In genomic region chr14:62842976-62843375, GRCm38 (mm10) we compare ENCODE assay signal across 27 mouse cellular contexts. TPM values are rescaled to one million over a fixed set of nuclear protein-coding genes. Genes with fewer than 3 reads are reported as not detected.
DNase-seq lines count a peak whose midpoint lies in the region; ATAC-seq and TF ChIP-seq lines count a peak whose summit lies in the region.
"Had no signal": no experiment of that assay in that cellular context is flagged by ENCODE, and none has a peak within 500 bp of the region (broad histone marks: within the 10 kb centered on the region; RNA-seq: fewer than 3 reads in every experiment).

No protein-coding gene starts in this region.

- H3K4me1 ChIP-seq in forebrain, embryonic 10.5 days = peaks cover 60% of the 10 kb centered on the region
- peaks cover 2% of the 10 kb centered on the region; the same call in 1 of the 2 replicates for H3K4me1 ChIP-seq in forebrain, embryonic 11.5 days (replicated peaks; ENCODE audit: control insufficient read depth, insufficient read depth, low read length)
- peaks cover 12% of the 10 kb centered on the region; the same call in 1 of the 2 replicates for H3K4me1 ChIP-seq in liver, postnatal 0 days (ENCODE audit: insufficient read depth)
- H3K4me1 ChIP-seq in liver, embryonic 12.5 days = peaks cover 20% of the 10 kb centered on the region
- peaks cover 48% of the 10 kb centered on the region for H3K4me1 ChIP-seq in embryonic facial prominence, embryonic 12.5 days

- H3K9ac ChIP-seq in forebrain, embryonic 11.5 days (ENCODE audit: low read length) = no peak overlapping the region
- no peak overlapping the region for H3K9ac ChIP-seq in liver, postnatal 0 days (replicated peaks)
- no peak overlapping the region for H3K9ac ChIP-seq in liver, embryonic 12.5 days
- no peak overlapping the region for H3K9ac ChIP-seq in embryonic facial prominence, embryonic 12.5 days
- H3K9ac ChIP-seq: forebrain, embryonic 13.5 days; intestine, embryonic 15.5 days; midbrain, embryonic 15.5 days; neural tube, embryonic 15.5 days; stomach, embryonic 15.5 days had no signal

- 76% methylated on average over 2 of the region's 2 CpGs for WGBS in forebrain, embryonic 10.5 days
- WGBS in forebrain, embryonic 11.5 days = 71% methylated on average over 2 of the region's 2 CpGs
- 59% methylated on average over 2 of the region's 2 CpGs for WGBS in liver, postnatal 0 days (ENCODE audit: insufficient replicate concordance)
- 45% methylated on average over 2 of the region's 2 CpGs for WGBS in liver, embryonic 12.5 days (ENCODE audit: insufficient replicate concordance)
- WGBS in embryonic facial prominence, embryonic 12.5 days = 57% methylated on average over 2 of the region's 2 CpGs

- no peaks in the 10 kb centered on the region; the same call in 1 of the 2 replicates for H3K9me3 ChIP-seq in forebrain, embryonic 10.5 days
- H3K9me3 ChIP-seq in forebrain, embryonic 11.5 days (ENCODE audit: control insufficient read depth, low read length) = no peaks in the 10 kb centered on the region; the same call in 1 of the 2 replicates
- no peaks in the 10 kb centered on the region for H3K9me3 ChIP-seq in liver, postnatal 0 days (ENCODE audit: low read length)
- H3K9me3 ChIP-seq in liver, embryonic 12.5 days (replicated peaks) = no peaks in the 10 kb centered on the region
- H3K9me3 ChIP-seq in embryonic facial prominence, embryonic 12.5 days = no peaks in the 10 kb centered on the region
- H3K9me3 ChIP-seq: forebrain, embryonic 13.5 days; heart, embryonic 13.5 days; intestine, embryonic 15.5 days; midbrain, embryonic 15.5 days; neural tube, embryonic 15.5 days; stomach, embryonic 15.5 days had no signal

- no peak for ATAC-seq in forebrain, embryonic 11.5 days (replicated peaks; ENCODE audit: low FRiP score)
- ATAC-seq in liver, postnatal 0 days = no peak
- no peak for ATAC-seq in liver, embryonic 12.5 days
- no peak for ATAC-seq in embryonic facial prominence, embryonic 12.5 days (ENCODE audit: insufficient number of reproducible peaks, insufficient read depth, low FRiP score, low TSS enrichment)
- ATAC-seq: forebrain, embryonic 13.5 days; hindbrain, postnatal 0 days; intestine, embryonic 15.5 days; midbrain, embryonic 15.5 days had no signal

- TF ChIP-seq CTCF in liver, postnatal 0 days (IDR thresholded peaks at IDR 0.05; ENCODE audit: low read depth) = no peak

- TF ChIP-seq EP300 in liver, postnatal 0 days (IDR thresholded peaks at IDR 0.05; ENCODE audit: low read depth) = no peak

- H3K4me2 ChIP-seq in forebrain, embryonic 11.5 days (ENCODE audit: low read depth, low read length, severe bottlenecking) = no peak overlapping the region
- H3K4me2 ChIP-seq in liver, postnatal 0 days (ENCODE audit: low read depth, low read length) = no peak overlapping the region
- no peak overlapping the region for H3K4me2 ChIP-seq in liver, embryonic 12.5 days
- H3K4me2 ChIP-seq in embryonic facial prominence, embryonic 12.5 days (replicated peaks) = no peak overlapping the region
- H3K4me2 ChIP-seq: forebrain, embryonic 13.5 days; intestine, embryonic 15.5 days; midbrain, embryonic 15.5 days; neural tube, embryonic 15.5 days; stomach, embryonic 15.5 days had no signal

- DNase-seq in forebrain, embryonic 10.5 days (ENCODE audit: extremely low spot score, low spot score) = no peak
- no peak for DNase-seq in forebrain, embryonic 11.5 days (ENCODE audit: low spot score)
- DNase-seq in liver, postnatal 0 days = no peak
- no peak for DNase-seq in urinary bladder, postnatal 4 days (ENCODE audit: low spot score in 2 of 2)
- no peak for DNase-seq in spleen, postnatal 4 days (ENCODE audit: low spot score in 2 of 2)
- DNase-seq: adrenal gland, postnatal 14 days; cerebellum, adult 8-10 months; cerebellum, postnatal 36 days; gastrocnemius, postnatal 25 days; heart, adult 2 months; heart, postnatal 14 days; kidney, adult 2 months; kidney, postnatal 10 days; lung, postnatal 4 days; right cerebral cortex, postnatal 14 days; thymus, postnatal 14 days had no signal

- H3K36me3 ChIP-seq in forebrain, embryonic 10.5 days (replicated peaks) = peaks cover 15% of the 10 kb centered on the region
- H3K36me3 ChIP-seq in forebrain, embryonic 11.5 days (ENCODE audit: control insufficient read depth, insufficient read depth, low read length) = no peaks in the 10 kb centered on the region
- no peaks in the 10 kb centered on the region for H3K36me3 ChIP-seq in liver, postnatal 0 days (replicated peaks; ENCODE audit: insufficient read depth, low read length)
- H3K36me3 ChIP-seq in liver, embryonic 12.5 days = no peaks in the 10 kb centered on the region
- no peaks in the 10 kb centered on the region for H3K36me3 ChIP-seq in embryonic facial prominence, embryonic 12.5 days
- H3K36me3 ChIP-seq: intestine, embryonic 15.5 days; midbrain, embryonic 15.5 days; neural tube, embryonic 15.5 days had no signal

- peak overlapping the region; percentile 58; the same call in 1 of the 2 replicates for H3K27ac ChIP-seq in forebrain, embryonic 10.5 days
- H3K27ac ChIP-seq in forebrain, embryonic 11.5 days (ENCODE audit: low read depth, low read length) = no peak overlapping the region
- peak overlapping the region; percentile 36; the same call in 1 of the 2 replicates for H3K27ac ChIP-seq in liver, postnatal 0 days (ENCODE audit: low read depth)
- H3K27ac ChIP-seq in liver, embryonic 12.5 days = no peak overlapping the region
- H3K27ac ChIP-seq in embryonic facial prominence, embryonic 12.5 days = 0 out of 2 replicates have a peak overlapping the region, but pooled peaks have one; percentile 46
- H3K27ac ChIP-seq: forebrain, embryonic 13.5 days; hindbrain, embryonic 10.5 days; hindbrain, postnatal 0 days; intestine, embryonic 15.5 days; midbrain, embryonic 15.5 days; neural tube, embryonic 15.5 days; stomach, embryonic 15.5 days had no signal

- no peaks in the 10 kb centered on the region for H3K27me3 ChIP-seq in forebrain, embryonic 10.5 days (ENCODE audit: poor library complexity, severe bottlenecking)
- no peaks in the 10 kb centered on the region for H3K27me3 ChIP-seq in forebrain, embryonic 11.5 days (ENCODE audit: control insufficient read depth, insufficient read depth, low read length)
- no peaks in the 10 kb centered on the region for H3K27me3 ChIP-seq in liver, postnatal 0 days (ENCODE audit: insufficient read depth, low read length)
- H3K27me3 ChIP-seq in liver, embryonic 12.5 days (replicated peaks) = no peaks in the 10 kb centered on the region
- H3K27me3 ChIP-seq in embryonic facial prominence, embryonic 12.5 days = no peaks in the 10 kb centered on the region
- H3K27me3 ChIP-seq: forebrain, embryonic 13.5 days; heart, embryonic 13.5 days; intestine, embryonic 15.5 days; midbrain, embryonic 15.5 days; neural tube, embryonic 15.5 days; stomach, embryonic 15.5 days had no signal

- no peak overlapping the region for H3K4me3 ChIP-seq in forebrain, embryonic 10.5 days
- no peak overlapping the region for H3K4me3 ChIP-seq in forebrain, embryonic 11.5 days (ENCODE audit: low read depth, low read length)
- no peak overlapping the region for H3K4me3 ChIP-seq in liver, postnatal 0 days (ENCODE audit: low read depth, low read length)
- H3K4me3 ChIP-seq in liver, embryonic 12.5 days = no peak overlapping the region
- H3K4me3 ChIP-seq in embryonic facial prominence, embryonic 12.5 days = no peak overlapping the region
- H3K4me3 ChIP-seq: erythroblast, embryonic 14.5 days; forebrain, embryonic 13.5 days; heart, adult 2 months; heart, embryonic 13.5 days; hindbrain, embryonic 10.5 days; intestine, embryonic 15.5 days; midbrain, embryonic 15.5 days; neural tube, embryonic 15.5 days; stomach, embryonic 15.5 days had no signal

RNA-seq across cellular contexts. Expression of gene Wdfy2, which starts 5.5 kb away (rescaled TPM):
- polyA plus RNA-seq in forebrain, embryonic 10.5 days (2016; fragmentation: Nextera tagmentation; extraction: Ambion mirVana) = 15.5 TPM in 2 replicates
- polyA plus RNA-seq in forebrain, embryonic 11.5 days (2014; fragmentation: Nextera tagmentation; extraction: Ambion mirVana) = 16.7 and 17.9 TPM in 2 replicates
- polyA plus RNA-seq in liver, postnatal 0 days (2015; fragmentation: Nextera tagmentation; extraction: Ambion mirVana) = 1.7 and 2.0 TPM in 2 replicates
- 3.4 and 3.6 TPM in 2 replicates for polyA plus RNA-seq in liver, embryonic 12.5 days (2016; fragmentation: Nextera tagmentation; extraction: Ambion mirVana)
- polyA plus RNA-seq in embryonic facial prominence, embryonic 12.5 days (2016; fragmentation: Nextera tagmentation; extraction: Ambion mirVana) = 11.1 and 11.7 TPM in 2 replicates

Comparison
In these comparisons a context has a peak if more than half of its experiments do, and no peak if none do; other contexts are left out.
1. H3K27ac ChIP-seq: peak in forebrain, embryonic 10.5 days (single experiment), liver, postnatal 0 days (single experiment) and embryonic facial prominence, embryonic 12.5 days (single experiment); none in forebrain, embryonic 11.5 days (single experiment) and liver, embryonic 12.5 days (single experiment).